Mouse (Mus musculus) liver, adult 2 months (tissue): ENCODE data around the gene Herc2. TPM values are rescaled to one million over a fixed set of nuclear protein-coding genes. Genes with fewer than 3 reads are reported as not detected.

Source experiments
- DNase-seq: peaks from one replicate; pipeline ENCODE4 v3.0.0-alpha.2; 2011; ENCODE audit warnings: low read depth, low spot score; ENCODE audit errors: extremely low read depth
- H3K27ac ChIP-seq: fragments of 200-500 bp; replicated peaks from 2 replicates; pipeline ENCODE4 v1.5.1; 2012; ENCODE audit warnings: low read depth, mild to moderate bottlenecking, control low read depth, inconsistent platforms, low read length; ENCODE audit not compliant: insufficient read depth
- H3K27me3 ChIP-seq: fragments of 200-500 bp; 2 replicates; pipeline ENCODE4 v1.6.1; 2012; ENCODE audit warnings: mild to moderate bottlenecking, moderate library complexity, low read length, inconsistent platforms; ENCODE audit not compliant: control insufficient read depth, insufficient read depth
- H3K36me3 ChIP-seq: fragments of 200-500 bp; 2 replicates; pipeline ENCODE4 v1.6.1; 2012; ENCODE audit warnings: low read length, inconsistent platforms; ENCODE audit not compliant: control insufficient read depth, insufficient read depth
- H3K4me1 ChIP-seq: fragments of 200-500 bp; 2 replicates; pipeline ENCODE4 v1.6.1; 2011; ENCODE audit warnings: low read length; ENCODE audit not compliant: control insufficient read depth, insufficient read depth
- H3K4me3 ChIP-seq: fragments of 200-500 bp; 2 replicates; pipeline ENCODE4 v1.5.1; 2011; ENCODE audit warnings: low read depth, mild to moderate bottlenecking, control low read depth, low read length, moderate library complexity; ENCODE audit not compliant: insufficient read depth
- H3K79me2 ChIP-seq: fragments of 200-500 bp; 2 replicates; pipeline ENCODE4 v1.6.1; 2012; ENCODE audit warnings: inconsistent platforms, mild to moderate bottlenecking, low read length, moderate library complexity; ENCODE audit not compliant: control insufficient read depth, insufficient read depth
- H3K9ac ChIP-seq: fragments of 200-500 bp; 2 replicates; pipeline ENCODE4 v1.6.1; 2012; ENCODE audit warnings: low read depth, mild to moderate bottlenecking, control low read depth, inconsistent platforms, low read length
- CTCF ChIP-seq: fragments of 200-500 bp; IDR thresholded peaks from 2 replicates; pipeline ENCODE4 v1.5.1; 2011; ENCODE audit warnings: low read depth, low read length, control low read depth
- POLR2A ChIP-seq: fragments of 200-500 bp; IDR thresholded peaks from 2 replicates; pipeline ENCODE4 v1.6.1; 2011; ENCODE audit warnings: low read length, control low read depth; ENCODE audit not compliant: insufficient read depth; ENCODE audit errors: extremely low read depth
- WGBS: fragments of 180-500 bp; shearing (Covaris S2); methylation state at CpG from one replicate; pipeline ENCODE4 v1.1.7; 2018; 5-methylcytosine and 5-hydroxymethylcytosine counted together
- polyA plus RNA-seq: library from polyadenylated mRNA; depleted of rRNA; stranded (reverse); fragments of >200 nt; gene quantifications from 2 replicates; pipeline ENCODE4 v1.2.3, GENCODE M21; 2012
- total RNA-seq: library from RNA; depleted of rRNA; stranded (reverse); fragments of >200 nt; gene quantifications from 2 replicates; pipeline ENCODE4 v1.2.3, GENCODE M21; 2014

The Herc2 gene
- total and polyA plus RNA-seq, 2 experiments = 9.8 to 15.9 TPM

- no peak overlapping the region for H3K4me3 ChIP-seq
- 83% methylated on average over 6 of the region's 6 CpGs for WGBS
- no peak for DNase-seq
- H3K4me1 ChIP-seq = 0 out of 2 replicates have a peak, but pooled peaks cover 6% of the 10 kb centered on the region
- no peaks in the 10 kb centered on the region for H3K36me3 ChIP-seq
- H3K27ac ChIP-seq = no peak overlapping the region
- no peak for TF ChIP-seq POLR2A
- no peak for TF ChIP-seq CTCF
- H3K27me3 ChIP-seq = no peaks in the 10 kb centered on the region
- no peaks in the 10 kb centered on the region for H3K79me2 ChIP-seq
- no peak overlapping the region for H3K9ac ChIP-seq
These were observed 34.8 kb upstream of the Herc2 start for GRCm38 (mm10) chr7:56015172-56015571.

GRCm38 (mm10) chr7:56015837-56016236 lies 34.2 kb upstream of the Herc2 start:
- Histone ChIP-seq H3K36me3 (no peaks in the 10 kb centered on the region), H3K4me1 (0 out of 2 replicates have a peak, but pooled peaks cover 3% of the 10 kb centered on the region), H3K27ac (no peak overlapping the region), H3K9ac (no peak overlapping the region), H3K4me3 (no peak overlapping the region), H3K27me3 (no peaks in the 10 kb centered on the region), H3K79me2 (no peaks in the 10 kb centered on the region)
- WGBS = 94% methylated on average over 7 of the region's 7 CpGs
- DNase-seq = no peak
- TF ChIP-seq CTCF (no peak), POLR2A (no peak)

GRCm38 (mm10) chr7:56017761-56018160 lies 32.2 kb upstream of the Herc2 start:
- WGBS = 63% methylated on average over 3 of the region's 3 CpGs
- no peak overlapping the region for H3K9ac ChIP-seq
- TF ChIP-seq POLR2A (no peak), CTCF (no peak)
- no peak overlapping the region for H3K4me3 ChIP-seq
- DNase-seq = no peak
- H3K27me3 ChIP-seq = no peaks in the 10 kb centered on the region
- H3K36me3 ChIP-seq = no peaks in the 10 kb centered on the region
- no peak overlapping the region for H3K27ac ChIP-seq
- H3K79me2 ChIP-seq = no peaks in the 10 kb centered on the region
- 0 out of 2 replicates have a peak, but pooled peaks cover 3% of the 10 kb centered on the region for H3K4me1 ChIP-seq

GRCm38 (mm10) chr7:56018446-56018971 lies 31.5 kb upstream of the Herc2 start:
- WGBS = 61% methylated on average over 7 of the region's 7 CpGs
- Histone ChIP-seq H3K4me1 (0 out of 2 replicates have a peak, but pooled peaks cover 3% of the 10 kb centered on the region), H3K27ac (no peak overlapping the region)

GRCm38 (mm10) chr7:56018972-56019929 lies 30.7 kb upstream of the Herc2 start:
- H3K36me3 ChIP-seq = no peaks in the 10 kb centered on the region
- no peaks in the 10 kb centered on the region for H3K27me3 ChIP-seq
- peak overlapping the region; percentile 83 for H3K9ac ChIP-seq
- peak; percentile 7 for DNase-seq
- WGBS = 1% methylated on average over 71 of the region's 71 CpGs
- H3K4me3 ChIP-seq = peak overlapping the region; percentile 76
- TF ChIP-seq CTCF = no peak
- TF ChIP-seq POLR2A = no peak
- no peak overlapping the region for H3K27ac ChIP-seq
- no peaks in the 10 kb centered on the region for H3K79me2 ChIP-seq
- 0 out of 2 replicates have a peak, but pooled peaks cover 3% of the 10 kb centered on the region for H3K4me1 ChIP-seq

More at GRCm38 (mm10) chr7:56018446-56018971, 31.5 kb upstream of the Herc2 start:
- no peaks in the 10 kb centered on the region for H3K36me3 ChIP-seq
- H3K79me2 ChIP-seq = no peaks in the 10 kb centered on the region
- H3K9ac ChIP-seq = no peak overlapping the region
- TF ChIP-seq POLR2A (no peak), CTCF (no peak)
- no peaks in the 10 kb centered on the region for H3K27me3 ChIP-seq
- DNase-seq = no peak
- H3K4me3 ChIP-seq = no peak overlapping the region; the same call in 1 of the 2 replicates
